Mouse (Mus musculus) hindbrain, embryonic 16.5 days (tissue): ENCODE data around the gene Pmepa1. TPM values are rescaled to one million over a fixed set of nuclear protein-coding genes. Genes with fewer than 3 reads are reported as not detected.

Experiments used
- ATAC-seq: fragments of 200-750 bp; cut with Nextera tagmentation; 2 replicates; pipeline ENCODE4 v1.8.0; 2017; ENCODE audit warnings: moderate TSS enrichment, moderate library complexity
- H3K27ac ChIP-seq: fragments of 300-500 bp; sonication (generic); 2 replicates; pipeline ENCODE4 v1.5.1; 2014; ENCODE audit warnings: low read depth, mild to moderate bottlenecking, control low read depth, low read length, moderate library complexity
- H3K27me3 ChIP-seq: fragments of 300-500 bp; sonication (generic); replicated peaks from 2 replicates; pipeline ENCODE4 v1.6.1; 2014; ENCODE audit warnings: low read length; ENCODE audit not compliant: control insufficient read depth, insufficient read depth
- H3K36me3 ChIP-seq: fragments of 300-500 bp; sonication (generic); 2 replicates; pipeline ENCODE4 v1.6.1; 2014; ENCODE audit warnings: mild to moderate bottlenecking, low read length, moderate library complexity, mixed read lengths; ENCODE audit not compliant: control insufficient read depth, insufficient read depth
- H3K4me1 ChIP-seq: fragments of 300-500 bp; sonication (generic); 2 replicates; pipeline ENCODE4 v1.6.1; 2014; ENCODE audit warnings: low read depth, low read length; ENCODE audit not compliant: control insufficient read depth, insufficient read depth
- H3K4me2 ChIP-seq: fragments of 300-500 bp; sonication (generic); 2 replicates; pipeline ENCODE4 v1.6.1; 2014; ENCODE audit warnings: mild to moderate bottlenecking, low read length, control low read depth, moderate library complexity
- H3K4me3 ChIP-seq: fragments of 300-500 bp; sonication (generic); 2 replicates; pipeline ENCODE4 v1.5.1; 2014; ENCODE audit warnings: mild to moderate bottlenecking, low read length, control low read depth, moderate library complexity
- H3K9ac ChIP-seq: fragments of 300-500 bp; sonication (generic); 2 replicates; pipeline ENCODE4 v1.6.1; 2014; ENCODE audit warnings: low read depth, mild to moderate bottlenecking, control low read depth, low read length, moderate library complexity
- H3K9me3 ChIP-seq: fragments of 300-500 bp; sonication (generic); 2 replicates; pipeline ENCODE4 v1.6.1; 2014; ENCODE audit warnings: mild to moderate bottlenecking, low read length, moderate library complexity; ENCODE audit not compliant: control insufficient read depth
- WGBS: fragments of 180-500 bp; shearing (Covaris S2); extraction: QIAGEN DNeasy Blood & Tissue Kit; methylation state at CpG from one replicate; pipeline ENCODE4 v1.1.7; 2014; 5-methylcytosine and 5-hydroxymethylcytosine counted together
- polyA plus RNA-seq: library from polyadenylated mRNA; unstranded; fragments of >200 nt; fragmentation: Nextera tagmentation; extraction: Ambion mirVana; gene quantifications from 2 replicates; pipeline ENCODE4 v1.2.1, GENCODE M21; 2015

The Pmepa1 gene
- polyA plus RNA-seq, 1 experiment from 2014 or later: 3.2 TPM

DNA sequence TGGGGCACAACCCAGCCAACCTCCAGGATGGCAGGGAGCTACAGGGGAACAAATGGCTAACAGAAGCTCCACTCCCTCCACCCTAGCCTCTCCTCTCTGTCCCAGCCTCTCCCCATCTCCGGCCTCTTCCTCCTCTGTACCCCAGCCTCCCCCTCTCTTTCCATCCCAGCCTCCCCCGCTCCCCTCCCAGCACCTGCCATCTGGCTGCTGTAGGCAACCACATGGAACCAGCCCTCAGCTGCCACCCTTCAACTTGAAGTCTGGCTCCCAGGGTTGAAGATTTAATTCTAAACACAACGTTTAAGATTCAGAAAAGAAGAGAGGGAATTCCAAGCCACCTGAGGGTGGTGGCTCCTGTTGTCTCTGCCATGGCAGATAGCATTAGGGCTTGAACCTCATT is 26.9 kb downstream of the Pmepa1 start:
- 32% methylated on average over 3 of the region's 3 CpGs for WGBS
- Histone ChIP-seq H3K9ac (no peak overlapping the region), H3K4me3 (no peak overlapping the region), H3K36me3 (no peaks in the 10 kb centered on the region), H3K4me1 (peaks cover 58% of the 10 kb centered on the region), H3K27me3 (no peaks in the 10 kb centered on the region), H3K9me3 (no peaks in the 10 kb centered on the region), H3K4me2 (no peak overlapping the region), H3K27ac (no peak overlapping the region)
- no peak for ATAC-seq

DNA sequence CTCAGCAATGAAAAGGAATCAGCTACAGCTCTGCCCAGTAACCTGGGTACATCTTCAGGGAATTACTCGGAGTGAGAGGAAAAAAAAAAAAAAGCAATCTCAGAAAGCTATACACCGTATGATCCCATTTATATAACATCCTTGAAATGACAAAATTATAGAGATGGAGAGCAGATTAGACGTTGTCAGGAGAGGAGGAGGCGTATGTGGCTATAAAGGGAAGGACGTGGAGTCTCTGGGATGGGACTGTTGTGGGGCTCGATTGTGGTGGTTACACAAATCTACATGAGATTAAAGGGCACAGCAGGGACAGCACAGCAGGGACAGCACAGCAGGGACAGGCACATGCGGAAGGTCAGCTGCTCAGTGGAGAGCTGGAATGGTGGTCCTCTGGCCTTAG is 27.5 kb downstream of the Pmepa1 start:
- 70% methylated on average over 7 of the region's 7 CpGs for WGBS
- H3K27ac ChIP-seq: no peak overlapping the region

DNA sequence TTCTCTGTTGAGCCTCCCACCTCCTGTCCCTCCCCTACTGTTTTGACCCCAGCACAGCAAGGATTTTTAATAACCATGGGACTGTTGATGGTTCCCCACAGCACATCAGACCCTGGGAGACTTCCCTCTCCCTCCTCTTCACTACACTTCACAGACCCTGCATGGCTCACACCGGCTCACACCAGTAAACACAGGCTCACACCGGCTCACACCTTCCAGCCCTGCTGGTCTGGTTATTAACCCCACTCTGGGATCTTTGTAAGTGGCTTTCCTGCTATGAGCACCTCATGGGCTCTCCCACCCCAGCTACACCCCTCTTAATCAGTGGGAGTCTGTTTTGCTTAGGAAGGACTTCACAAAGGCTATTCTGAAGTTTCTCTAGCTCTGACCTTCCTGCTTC is 28.4 kb downstream of the Pmepa1 start:
- no peak overlapping the region for H3K4me2 ChIP-seq
- no peaks in the 10 kb centered on the region for H3K36me3 ChIP-seq
- no peak for ATAC-seq
- H3K9me3 ChIP-seq: no peaks in the 10 kb centered on the region
- peaks cover 50% of the 10 kb centered on the region for H3K4me1 ChIP-seq
- H3K9ac ChIP-seq: no peak overlapping the region
- no peak overlapping the region for H3K4me3 ChIP-seq
- no peak overlapping the region for H3K27ac ChIP-seq
- 50% methylated on average over 2 of the region's 2 CpGs for WGBS
- H3K27me3 ChIP-seq: no peaks in the 10 kb centered on the region

More for the DNA sequence above, 27.5 kb downstream of the Pmepa1 start:
- Histone ChIP-seq H3K36me3 (no peaks in the 10 kb centered on the region), H3K9me3 (no peaks in the 10 kb centered on the region), H3K4me3 (no peak overlapping the region), H3K9ac (no peak overlapping the region), H3K27me3 (no peaks in the 10 kb centered on the region), H3K4me2 (no peak overlapping the region), H3K4me1 (peaks cover 52% of the 10 kb centered on the region)
- no peak for ATAC-seq

DNA sequence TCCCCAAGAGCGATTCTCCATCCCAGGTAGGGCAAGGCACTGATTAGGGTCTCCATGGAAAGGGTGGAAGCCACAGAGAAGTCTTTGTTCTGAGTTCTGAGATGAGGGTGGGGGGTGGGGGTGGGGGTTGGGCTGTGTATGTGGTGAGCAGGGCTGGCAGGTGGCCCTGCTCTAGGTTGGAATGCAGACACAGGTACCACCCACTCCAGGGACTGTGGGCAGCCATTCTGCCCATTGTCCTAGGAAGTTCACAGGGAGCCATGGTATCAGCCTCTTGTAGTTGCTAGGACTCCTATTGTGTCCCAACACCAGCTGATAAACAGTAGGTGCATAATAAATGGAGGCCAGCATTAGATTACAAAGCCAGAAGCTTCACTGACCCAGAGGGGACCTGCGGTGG is 29.1 kb downstream of the Pmepa1 start:
- H3K9ac ChIP-seq: no peak overlapping the region
- H3K4me1 ChIP-seq: peaks cover 51% of the 10 kb centered on the region
- no peak overlapping the region for H3K4me3 ChIP-seq
- 26% methylated on average over 2 of the region's 2 CpGs for WGBS
- H3K9me3 ChIP-seq: no peaks in the 10 kb centered on the region
- H3K4me2 ChIP-seq: no peak overlapping the region
- H3K27me3 ChIP-seq: no peaks in the 10 kb centered on the region
- H3K27ac ChIP-seq: no peak overlapping the region
- no peak for ATAC-seq
- H3K36me3 ChIP-seq: no peaks in the 10 kb centered on the region

DNA sequence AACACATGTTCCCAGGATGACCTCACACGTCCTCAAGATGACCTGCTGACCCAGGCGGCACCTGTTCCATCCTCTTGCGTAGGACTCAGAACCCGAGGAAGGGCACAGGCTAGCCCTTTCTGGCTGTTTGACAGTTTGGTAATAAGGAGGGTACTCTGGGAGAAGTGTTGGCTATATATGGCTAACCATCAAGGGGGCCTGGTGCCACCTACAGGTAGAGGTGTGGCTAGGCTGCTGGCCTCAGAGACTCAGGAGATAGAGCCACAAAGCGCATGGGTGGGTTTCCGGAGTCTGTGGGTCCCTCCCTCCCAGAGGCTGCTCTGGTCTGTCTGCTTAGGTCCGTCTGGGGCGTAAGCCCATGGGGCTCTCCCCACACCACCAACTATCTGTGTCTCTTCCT is 29.6 kb downstream of the Pmepa1 start:
- Histone ChIP-seq H3K27ac (no peak overlapping the region), H3K9me3 (no peaks in the 10 kb centered on the region), H3K36me3 (no peaks in the 10 kb centered on the region), H3K27me3 (no peaks in the 10 kb centered on the region), H3K4me1 (peaks cover 46% of the 10 kb centered on the region), H3K9ac (no peak overlapping the region), H3K4me2 (no peak overlapping the region), H3K4me3 (no peak overlapping the region)
- no peak for ATAC-seq
- WGBS: 70% methylated on average over 8 of the region's 8 CpGs

DNA sequence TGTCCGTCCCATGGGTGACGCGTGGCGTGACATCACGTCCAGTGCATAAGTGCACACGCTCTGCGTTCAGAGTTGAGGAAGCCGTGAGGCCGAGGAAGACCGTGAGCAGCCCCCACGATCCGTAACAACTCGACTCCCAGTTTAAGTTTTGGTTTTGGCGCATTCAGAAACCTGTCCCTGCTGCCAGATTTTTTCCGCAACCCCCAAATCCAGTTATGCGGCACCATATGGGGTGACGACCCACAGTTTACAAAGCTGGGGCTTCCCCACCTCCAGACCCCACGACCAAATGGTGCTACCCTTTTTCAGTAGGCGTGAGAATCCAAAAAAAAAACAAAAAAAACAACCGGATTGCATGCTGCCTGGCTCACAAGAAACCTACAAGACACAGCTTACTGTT is 31.1 kb downstream of the Pmepa1 start:
- Histone ChIP-seq H3K4me1 (peaks cover 44% of the 10 kb centered on the region), H3K4me3 (no peak overlapping the region), H3K9me3 (no peaks in the 10 kb centered on the region), H3K27me3 (no peaks in the 10 kb centered on the region), H3K4me2 (no peak overlapping the region), H3K9ac (no peak overlapping the region), H3K36me3 (no peaks in the 10 kb centered on the region), H3K27ac (no peak overlapping the region)
- WGBS: 84% methylated on average over 20 of the region's 20 CpGs
- no peak for ATAC-seq

DNA sequence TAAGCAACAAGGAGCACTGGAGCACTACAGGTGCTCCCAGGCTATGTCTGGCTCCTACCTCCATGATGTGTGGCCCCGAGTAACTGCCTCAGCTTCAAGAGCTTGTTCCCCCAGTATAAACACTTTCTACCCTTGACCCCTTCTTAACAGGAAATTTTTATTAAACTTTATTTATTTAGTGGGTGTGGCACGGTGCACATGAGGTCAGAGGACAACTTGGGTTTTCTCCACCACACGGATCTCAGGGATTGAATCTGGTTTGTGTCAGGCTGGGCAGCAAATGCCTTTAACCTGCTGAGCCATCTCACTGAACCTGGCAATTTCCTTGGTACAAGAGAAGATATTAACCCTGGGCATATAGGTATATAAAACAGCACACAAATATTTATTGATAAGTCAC is 32.2 kb downstream of the Pmepa1 start:
- Histone ChIP-seq H3K4me2 (no peak overlapping the region), H3K9me3 (no peaks in the 10 kb centered on the region), H3K36me3 (no peaks in the 10 kb centered on the region), H3K27me3 (no peaks in the 10 kb centered on the region), H3K4me1 (peaks cover 33% of the 10 kb centered on the region), H3K27ac (no peak overlapping the region), H3K4me3 (no peak overlapping the region), H3K9ac (no peak overlapping the region)
- WGBS: 71% methylated on average over 3 of the region's 3 CpGs
- no peak for ATAC-seq

DNA sequence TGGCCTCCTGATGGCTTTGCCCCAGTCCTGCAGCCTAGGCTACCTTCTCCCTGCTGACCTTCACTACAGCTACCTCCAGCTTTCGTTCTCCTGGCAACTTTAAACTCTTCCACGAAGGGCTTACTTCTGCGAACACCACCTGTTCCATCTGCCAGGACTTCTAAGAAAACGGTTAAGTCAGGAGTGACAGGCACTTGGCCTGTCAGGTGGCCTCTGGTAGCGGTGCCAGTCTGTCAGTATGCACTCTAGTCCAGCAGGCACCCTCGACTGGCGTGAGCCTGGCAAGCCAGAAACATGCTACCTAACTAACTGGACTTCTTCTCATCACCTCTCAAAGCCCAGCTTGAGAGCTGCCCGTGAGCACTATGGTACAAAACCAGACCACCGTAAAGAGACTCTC is 32.7 kb downstream of the Pmepa1 start:
- H3K27ac ChIP-seq: no peak overlapping the region
- H3K9ac ChIP-seq: no peak overlapping the region
- WGBS: 62% methylated on average over 9 of the region's 9 CpGs
- no peaks in the 10 kb centered on the region for H3K27me3 ChIP-seq
- H3K4me2 ChIP-seq: no peak overlapping the region
- H3K4me3 ChIP-seq: no peak overlapping the region
- H3K36me3 ChIP-seq: no peaks in the 10 kb centered on the region
- peaks cover 37% of the 10 kb centered on the region for H3K4me1 ChIP-seq
- no peaks in the 10 kb centered on the region for H3K9me3 ChIP-seq
- ATAC-seq: no peak

DNA sequence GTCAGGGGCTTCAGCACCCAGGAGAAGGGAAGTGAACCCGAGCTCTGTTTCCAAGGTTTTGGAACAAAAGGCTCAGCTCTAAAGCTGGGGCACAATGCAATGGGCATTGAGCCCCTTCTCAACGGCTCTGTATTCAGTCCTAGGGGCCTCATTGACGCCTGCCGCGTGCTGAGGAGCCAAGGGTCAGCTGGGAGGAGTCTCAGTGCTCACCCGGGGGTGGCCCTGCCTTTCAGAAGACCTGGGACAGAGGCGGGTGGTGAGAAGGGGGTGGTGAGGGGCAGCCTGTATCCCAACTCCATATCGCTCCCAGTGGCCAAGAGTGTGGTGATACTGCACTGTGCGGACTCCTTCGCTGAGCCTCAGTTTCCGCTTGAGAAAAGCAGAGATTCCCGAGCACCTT is 33.5 kb downstream of the Pmepa1 start:
- H3K36me3 ChIP-seq: no peaks in the 10 kb centered on the region
- no peak overlapping the region; the same call in 1 of the 2 replicates for H3K4me2 ChIP-seq
- no peaks in the 10 kb centered on the region for H3K27me3 ChIP-seq
- H3K27ac ChIP-seq: no peak overlapping the region
- WGBS: 14% methylated on average over 12 of the region's 12 CpGs
- no peaks in the 10 kb centered on the region for H3K9me3 ChIP-seq
- no peak overlapping the region for H3K4me3 ChIP-seq
- H3K4me1 ChIP-seq: peaks cover 41% of the 10 kb centered on the region
- ATAC-seq: peak; percentile 61
- no peak overlapping the region for H3K9ac ChIP-seq

DNA sequence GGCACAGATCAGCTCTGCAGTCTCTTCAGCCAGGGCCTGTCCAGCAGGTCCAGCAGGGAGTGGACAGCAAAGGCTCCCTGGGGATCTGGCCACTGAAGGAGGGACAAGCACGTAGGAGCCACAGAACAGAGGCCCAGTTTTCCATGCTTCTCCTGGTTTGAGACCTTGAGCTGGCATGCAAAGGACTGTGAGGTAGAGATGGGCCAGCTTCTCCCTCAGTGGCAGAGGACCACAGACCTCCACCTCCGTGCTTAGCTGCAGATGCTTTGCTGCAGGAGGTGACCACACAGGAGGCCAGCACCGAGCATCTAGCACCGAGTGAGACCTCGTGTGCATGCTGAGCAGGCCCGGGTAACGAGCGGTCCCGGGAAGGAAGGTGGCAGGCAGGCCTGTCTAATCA is 35.6 kb downstream of the Pmepa1 start:
- Histone ChIP-seq H3K27ac (no peak overlapping the region), H3K9ac (no peak overlapping the region), H3K4me1 (peaks cover 46% of the 10 kb centered on the region)

More for the DNA sequence above, 35.6 kb downstream of the Pmepa1 start:
- H3K4me2 ChIP-seq: no peak overlapping the region
- H3K36me3 ChIP-seq: no peaks in the 10 kb centered on the region
- no peaks in the 10 kb centered on the region for H3K27me3 ChIP-seq
- ATAC-seq: no peak
- no peak overlapping the region for H3K4me3 ChIP-seq
- 31% methylated on average over 9 of the region's 9 CpGs for WGBS
- no peaks in the 10 kb centered on the region for H3K9me3 ChIP-seq
